Mouse (Mus musculus): ENCODE measurements at regions not wholly inside any gene's neighbourhood (a gene's known extent, or its start where the extent isn't known, plus 50 kb on each side); places are given as distances from the start of the nearest gene placed in this dataset.

- TF ChIP-seq CTCF (IDR thresholded peaks at IDR 0.05; ENCODE audit: low read depth), result no peak
- H3K9ac ChIP-seq, result no peak overlapping the region
- H3K36me3 ChIP-seq (ENCODE audit: insufficient read depth), result no peaks in the 10 kb centered on the region
- no peak overlapping the region for H3K4me3 ChIP-seq (ENCODE audit: low read depth, low read length)
- no peaks in the 10 kb centered on the region for H3K4me1 ChIP-seq (ENCODE audit: insufficient read depth)
- no peaks in the 10 kb centered on the region for H3K9me3 ChIP-seq (ENCODE audit: low read depth, low read length)
- H3K4me2 ChIP-seq, result no peak overlapping the region
- H3K27ac ChIP-seq (ENCODE audit: low read depth), result no peak overlapping the region
- DNase-seq, result no peak
- no peak for ATAC-seq (ENCODE audit: insufficient read depth)
- H3K27me3 ChIP-seq (ENCODE audit: insufficient read depth, low read length), result no peaks in the 10 kb centered on the region
Observed at GRCm38 (mm10) chr12:66048936-66049335, 235.3 kb downstream of the Rpl10l start.

- Histone ChIP-seq H3K4me2 (no peak overlapping the region), H3K36me3 (ENCODE audit: insufficient read depth) (no peaks in the 10 kb centered on the region), H3K4me3 (ENCODE audit: low read depth, low read length) (no peak overlapping the region), H3K27ac (ENCODE audit: low read depth) (no peak overlapping the region), H3K9me3 (ENCODE audit: low read depth, low read length) (no peaks in the 10 kb centered on the region), H3K9ac (no peak overlapping the region), H3K27me3 (ENCODE audit: insufficient read depth, low read length) (no peaks in the 10 kb centered on the region), H3K4me1 (ENCODE audit: insufficient read depth) (no peaks in the 10 kb centered on the region)
- 80% methylated on average over 2 of the region's 2 CpGs for WGBS
- no peak for TF ChIP-seq CTCF (IDR thresholded peaks at IDR 0.05; ENCODE audit: low read depth)
- DNase-seq, result no peak
- ATAC-seq (ENCODE audit: insufficient read depth), result no peak
Observed at GRCm38 (mm10) chr12:66036281-66036680, 247.9 kb downstream of the Rpl10l start.

GRCm38 (mm10) chr12:66027535-66027934, 256.7 kb downstream of the Rpl10l start:
- Histone ChIP-seq H3K36me3 (ENCODE audit: insufficient read depth) (no peaks in the 10 kb centered on the region), H3K27ac (ENCODE audit: low read depth) (no peak overlapping the region), H3K27me3 (ENCODE audit: insufficient read depth, low read length) (no peaks in the 10 kb centered on the region), H3K4me1 (ENCODE audit: insufficient read depth) (no peaks in the 10 kb centered on the region), H3K9ac (no peak overlapping the region), H3K9me3 (ENCODE audit: low read depth, low read length) (no peaks in the 10 kb centered on the region), H3K4me2 (no peak overlapping the region), H3K4me3 (ENCODE audit: low read depth, low read length) (no peak overlapping the region)
- TF ChIP-seq CTCF (IDR thresholded peaks at IDR 0.05; ENCODE audit: low read depth), result no peak
- ATAC-seq (ENCODE audit: insufficient read depth) (no peak), DNase-seq (no peak)
- 78% methylated on average over 1 of the region's 1 CpGs for WGBS

GRCm38 (mm10) chr12:66012706-66013105, 271.5 kb downstream of the Rpl10l start:
- Histone ChIP-seq H3K9ac (no peak overlapping the region), H3K4me2 (no peak overlapping the region), H3K4me3 (ENCODE audit: low read depth, low read length) (no peak overlapping the region), H3K9me3 (ENCODE audit: low read depth, low read length) (no peaks in the 10 kb centered on the region), H3K36me3 (ENCODE audit: insufficient read depth) (no peaks in the 10 kb centered on the region), H3K27me3 (ENCODE audit: insufficient read depth, low read length) (no peaks in the 10 kb centered on the region), H3K27ac (ENCODE audit: low read depth) (no peak overlapping the region), H3K4me1 (ENCODE audit: insufficient read depth) (no peaks in the 10 kb centered on the region)
- WGBS, result 65% methylated on average over 2 of the region's 2 CpGs
- ATAC-seq (ENCODE audit: insufficient read depth) (no peak), DNase-seq (no peak)
- TF ChIP-seq CTCF (IDR thresholded peaks at IDR 0.05; ENCODE audit: low read depth), result no peak
